Mouse (Mus musculus) pancreas, adult 10 weeks (tissue): ENCODE measurements around the gene Gm20855. TPM values are rescaled to one million over a fixed set of nuclear protein-coding genes. Genes with fewer than 3 reads are reported as not detected.

Experiments
- polyA plus RNA-seq: library from polyadenylated mRNA; stranded (reverse); fragments of 350-450 nt; fragmentation: Illumina TruSeq; extraction: RNeasy Lipid Tissue Mini Kit (QIAGEN cat#74804); gene quantifications from one replicate; pipeline ENCODE4 v1.2.3, GENCODE M21; 2015; ENCODE audit warnings: low read depth, low replicate concordance; ENCODE audit not compliant: insufficient read depth

Gm20855 gene
- not detected for polyA plus RNA-seq

DNA sequence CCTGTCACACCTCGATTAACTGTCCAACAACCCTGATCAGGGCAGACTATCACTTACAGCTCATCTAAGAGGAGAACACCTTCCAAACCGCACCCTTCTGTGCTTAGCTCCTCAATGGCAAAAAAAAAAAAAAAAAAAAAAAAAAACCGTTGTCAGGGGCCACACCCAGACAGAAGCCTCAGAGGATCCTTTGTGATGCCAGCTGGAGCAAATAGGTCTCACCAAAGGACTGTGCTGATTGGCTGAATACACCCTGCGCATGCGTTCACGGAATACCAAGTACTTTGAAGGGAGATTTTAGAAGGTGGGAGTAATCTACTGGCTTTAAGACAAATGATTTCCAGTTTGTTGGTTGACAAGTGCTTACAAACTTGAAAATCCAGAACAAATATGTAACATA is at the start of gene Gm20855:
Gene Gm20855, minus strand, starts transcription at position 101 of the 400 bp plus-strand sequence.

